Mouse (Mus musculus): Measurements from ENCODE around the gene Scaper.

Scaper gene

GRCm38 (mm10) chr9:55937664-55938617 lies at the start of gene Scaper:
Gene Scaper, minus strand, starts transcription at chr9:55938119.
- peak; percentile 97 for DNase-seq (ENCODE audit: low read depth, low spot score)

GRCm38 (mm10) chr9:55946819-55947218 lies 8.9 kb upstream of the Scaper start:
- peak; percentile 84 for DNase-seq (ENCODE audit: low read depth, low spot score)

GRCm38 (mm10) chr9:55941356-55941755 lies 3.4 kb upstream of the Scaper start:
- no peak for DNase-seq (ENCODE audit: low read depth, low spot score)

GRCm38 (mm10) chr9:55938618-55938985 lies 683 bp upstream of the Scaper start:
- DNase-seq (ENCODE audit: low read depth, low spot score): no peak

- peak; percentile 39 for DNase-seq (ENCODE audit: low read depth, low spot score)
These were observed 675 bp downstream of the Scaper start for GRCm38 (mm10) chr9:55937224-55937663.

- DNase-seq (ENCODE audit: low read depth, low spot score): no peak
These were observed 5.4 kb downstream of the Scaper start for GRCm38 (mm10) chr9:55932482-55932881.

- DNase-seq (ENCODE audit: low read depth, low spot score): peak; percentile 39
These were observed 19.3 kb downstream of the Scaper start for GRCm38 (mm10) chr9:55918579-55918978.

- DNase-seq (ENCODE audit: low read depth, low spot score): no peak
These were observed 21.2 kb downstream of the Scaper start for GRCm38 (mm10) chr9:55916751-55917150.

GRCm38 (mm10) chr9:55911481-55911880 lies 26.4 kb downstream of the Scaper start:
- DNase-seq (ENCODE audit: low read depth, low spot score): no peak

- no peak for DNase-seq (ENCODE audit: low read depth, low spot score)
These were observed 35.0 kb downstream of the Scaper start for GRCm38 (mm10) chr9:55902964-55903363.

- DNase-seq (ENCODE audit: low read depth, low spot score): no peak
These were observed 36.3 kb downstream of the Scaper start for GRCm38 (mm10) chr9:55901588-55901987.

GRCm38 (mm10) chr9:55900531-55900930 lies 37.4 kb downstream of the Scaper start:
- peak; percentile 60 for DNase-seq (ENCODE audit: low read depth, low spot score)

GRCm38 (mm10) chr9:55878066-55878465 lies 59.9 kb downstream of the Scaper start:
- no peak for DNase-seq (ENCODE audit: low read depth, low spot score)

- DNase-seq (ENCODE audit: low read depth, low spot score): peak; percentile 76
These were observed 148.5 kb downstream of the Scaper start for GRCm38 (mm10) chr9:55789442-55789841.

- no peak for DNase-seq (ENCODE audit: low read depth, low spot score)
These were observed 225.9 kb downstream of the Scaper start for GRCm38 (mm10) chr9:55712016-55712415.

- no peak for DNase-seq (ENCODE audit: low read depth, low spot score)
These were observed 227.4 kb downstream of the Scaper start for GRCm38 (mm10) chr9:55710553-55710952.

- DNase-seq (ENCODE audit: low read depth, low spot score): no peak
These were observed 231.3 kb downstream of the Scaper start for GRCm38 (mm10) chr9:55706603-55707002.

- DNase-seq (ENCODE audit: low read depth, low spot score): no peak
These were observed 242.6 kb downstream of the Scaper start for GRCm38 (mm10) chr9:55695307-55695706.

- no peak for DNase-seq (ENCODE audit: low read depth, low spot score)
These were observed 260.8 kb downstream of the Scaper start for GRCm38 (mm10) chr9:55677099-55677498.

GRCm38 (mm10) chr9:55646444-55646843 lies 291.5 kb downstream of the Scaper start:
- DNase-seq (ENCODE audit: low read depth, low spot score): no peak

- no peak for DNase-seq (ENCODE audit: low read depth, low spot score)
These were observed 310.9 kb downstream of the Scaper start for GRCm38 (mm10) chr9:55626990-55627389.

GRCm38 (mm10) chr9:55614711-55615110 lies 323.2 kb downstream of the Scaper start:
- DNase-seq (ENCODE audit: low read depth, low spot score): no peak

GRCm38 (mm10) chr9:55609751-55610150 lies 328.2 kb downstream of the Scaper start:
- DNase-seq (ENCODE audit: low read depth, low spot score): no peak
